Mouse (Mus musculus): ENCODE measurements around the gene Krtap19-3.

GRCm38 (mm10) chr16:88874169-88874568 lies 3.7 kb downstream of the Krtap19-3 start, which contains the start of gene Krtap19-2:
- TF ChIP-seq CTCF (IDR thresholded peaks at IDR 0.05; ENCODE audit: insufficient read depth, low read length) (no peak), POLR2A (IDR thresholded peaks at IDR 0.05; ENCODE audit: borderline replicate concordance, extremely low read depth, low read depth, low read length) (no peak)
